Mouse (Mus musculus) intestine, embryonic 15.5 days (tissue): ENCODE data around the gene Col1a1. TPM values are rescaled to one million over a fixed set of nuclear protein-coding genes. Genes with fewer than 3 reads are reported as not detected.

ENCODE experiments used
- ATAC-seq: fragments of 200-750 bp; cut with Nextera tagmentation; 2 replicates; pipeline ENCODE4 v1.8.0; 2017; ENCODE audit warnings: moderate TSS enrichment, moderate library complexity
- H3K27ac ChIP-seq: fragments of 300-500 bp; sonication (generic); 2 replicates; pipeline ENCODE4 v1.5.1; 2015; ENCODE audit warnings: mild to moderate bottlenecking, inconsistent platforms
- H3K27me3 ChIP-seq: fragments of 300-500 bp; sonication (generic); replicated peaks from 2 replicates; pipeline ENCODE4 v1.6.1; 2015; ENCODE audit warnings: inconsistent platforms
- H3K36me3 ChIP-seq: fragments of 300-500 bp; sonication (generic); 2 replicates; pipeline ENCODE4 v1.6.1; 2015; ENCODE audit warnings: inconsistent platforms
- H3K4me1 ChIP-seq: fragments of 300-500 bp; sonication (generic); replicated peaks from 2 replicates; pipeline ENCODE4 v1.6.1; 2015; ENCODE audit warnings: inconsistent platforms
- H3K4me2 ChIP-seq: fragments of 300-500 bp; sonication (generic); replicated peaks from 2 replicates; pipeline ENCODE4 v1.6.1; 2015; ENCODE audit warnings: mild to moderate bottlenecking, inconsistent platforms
- H3K4me3 ChIP-seq: fragments of 300-500 bp; sonication (generic); replicated peaks from 2 replicates; pipeline ENCODE4 v1.5.1; 2015; ENCODE audit warnings: inconsistent platforms
- H3K9ac ChIP-seq: fragments of 300-500 bp; sonication (generic); 2 replicates; pipeline ENCODE4 v1.6.1; 2015; ENCODE audit warnings: inconsistent platforms
- H3K9me3 ChIP-seq: fragments of 300-500 bp; sonication (generic); 2 replicates; pipeline ENCODE4 v1.6.1; 2016; ENCODE audit warnings: inconsistent platforms
- WGBS: fragments of 180-500 bp; shearing (Covaris S2); methylation state at CpG from one replicate; pipeline ENCODE4 v1.1.7; 2015; 5-methylcytosine and 5-hydroxymethylcytosine counted together
- polyA plus RNA-seq: library from polyadenylated mRNA; unstranded; fragments of >200 nt; fragmentation: Nextera tagmentation; extraction: Ambion mirVana; gene quantifications from 2 replicates; pipeline ENCODE4 v1.2.1, GENCODE M21; 2015

The Col1a1 gene
- polyA plus RNA-seq, 1 experiment from 2014 or later = 1,087 TPM

DNA sequence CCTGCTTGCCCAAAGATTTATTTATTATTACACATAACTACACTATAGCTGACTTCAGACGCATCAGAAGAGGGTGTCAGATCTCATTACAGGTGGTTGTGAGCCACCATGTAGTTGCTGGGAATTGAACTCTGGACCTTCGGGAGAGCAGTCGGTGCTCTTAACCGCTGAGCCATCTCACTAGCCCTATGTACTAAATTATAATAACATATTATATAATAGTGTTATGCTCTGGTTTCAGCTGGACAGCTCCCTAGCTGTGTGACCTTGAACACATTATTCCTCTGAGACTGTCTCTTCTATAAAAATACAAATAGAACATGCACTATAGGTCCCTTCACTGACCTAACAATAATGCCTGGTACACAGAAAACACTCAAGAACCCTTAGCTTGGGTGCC lies 11.0 kb upstream of the Col1a1 start:
- WGBS = 91% methylated on average over 4 of the region's 4 CpGs
- Histone ChIP-seq H3K4me2 (no peak overlapping the region), H3K36me3 (no peaks in the 10 kb centered on the region), H3K27me3 (no peaks in the 10 kb centered on the region), H3K9ac (no peak overlapping the region), H3K4me1 (peaks cover 30% of the 10 kb centered on the region), H3K27ac (no peak overlapping the region), H3K9me3 (no peaks in the 10 kb centered on the region), H3K4me3 (no peak overlapping the region)
- ATAC-seq = no peak

DNA sequence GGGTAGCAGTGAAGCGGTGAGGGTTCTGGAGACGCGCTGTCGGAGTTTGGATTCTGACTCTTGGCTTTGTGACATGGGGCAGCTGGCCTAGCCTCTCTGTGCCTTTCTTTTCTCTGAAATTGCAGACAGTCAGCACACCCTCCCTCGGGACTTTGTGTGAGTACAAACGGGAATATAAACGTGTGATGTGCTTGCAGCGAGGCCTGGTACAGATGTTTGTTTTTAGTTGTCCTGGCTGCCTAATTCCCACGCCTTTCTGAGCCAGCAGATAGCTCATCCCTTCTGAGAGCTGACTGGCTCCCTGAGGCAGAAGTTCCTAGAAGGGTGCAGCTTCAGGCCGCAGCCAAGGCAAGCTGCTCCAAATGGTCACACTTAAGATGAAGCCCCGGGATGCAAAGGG lies 9.6 kb upstream of the Col1a1 start:
- Histone ChIP-seq H3K27ac (peak overlapping the region; percentile 54; the same call in 1 of the 2 replicates), H3K9ac (no peak overlapping the region), H3K4me1 (peaks cover 34% of the 10 kb centered on the region), H3K36me3 (no peaks in the 10 kb centered on the region), H3K4me3 (no peak overlapping the region), H3K27me3 (no peaks in the 10 kb centered on the region), H3K4me2 (no peak overlapping the region), H3K9me3 (no peaks in the 10 kb centered on the region)
- 41% methylated on average over 11 of the region's 11 CpGs for WGBS
- no peak for ATAC-seq

DNA sequence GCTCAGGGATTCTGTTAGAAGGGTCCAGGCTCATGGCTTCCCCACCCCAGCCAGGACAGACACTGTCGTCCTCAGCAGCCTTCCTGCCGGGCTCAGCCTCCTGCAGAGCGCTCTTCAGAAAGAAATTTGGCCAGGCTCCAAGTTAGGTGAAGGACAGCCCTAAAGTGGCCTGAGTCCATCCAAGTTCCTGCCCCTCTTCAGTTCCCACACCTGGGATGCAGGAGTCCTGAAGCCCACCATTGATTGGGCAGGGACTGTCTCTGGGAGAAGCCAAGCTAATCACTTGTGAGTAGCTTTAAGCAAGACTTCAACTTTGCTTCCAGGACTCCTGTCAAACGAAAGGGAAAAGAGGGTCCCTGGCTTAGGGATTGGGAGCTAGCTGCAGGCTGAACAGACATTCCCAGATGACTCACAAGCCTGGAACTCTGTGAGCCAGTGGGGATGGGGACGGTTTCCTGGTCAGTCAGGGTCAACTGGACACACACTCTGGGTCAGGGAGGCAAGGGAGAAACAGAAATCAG lies 8.2 kb upstream of the Col1a1 start:
- Histone ChIP-seq H3K9me3 (no peaks in the 10 kb centered on the region), H3K4me1 (peaks cover 37% of the 10 kb centered on the region), H3K4me3 (no peak overlapping the region), H3K27me3 (no peaks in the 10 kb centered on the region; the same call in 1 of the 2 replicates), H3K36me3 (no peaks in the 10 kb centered on the region), H3K9ac (peak overlapping the region; percentile 4; the same call in 1 of the 2 replicates), H3K4me2 (no peak overlapping the region; the same call in 1 of the 2 replicates), H3K27ac (peak overlapping the region; percentile 93)
- no peak for ATAC-seq
- 16% methylated on average over 5 of the region's 5 CpGs for WGBS

DNA sequence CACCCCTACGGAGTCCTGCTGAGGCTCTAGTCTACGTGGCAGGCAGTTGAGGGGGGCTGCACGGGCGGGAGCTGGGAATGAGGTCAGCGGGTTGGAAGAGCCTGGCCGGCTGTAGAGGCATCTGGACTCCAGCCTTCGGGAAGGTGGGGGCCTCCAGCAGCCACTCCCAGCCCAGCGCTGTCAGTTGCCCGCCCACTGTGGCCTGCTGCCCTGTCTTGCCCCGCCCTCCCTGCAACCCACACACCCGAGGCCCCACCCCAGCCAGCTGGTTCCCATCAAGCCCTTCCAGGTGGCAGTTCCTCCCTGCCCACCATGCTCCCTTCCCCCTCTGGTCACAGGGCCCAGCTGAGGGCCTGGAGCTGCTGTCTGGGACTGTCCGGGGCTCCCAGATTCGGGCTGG lies 7.2 kb upstream of the Col1a1 start:
- H3K4me1 ChIP-seq = peaks cover 44% of the 10 kb centered on the region
- H3K36me3 ChIP-seq = no peaks in the 10 kb centered on the region
- peak overlapping the region; percentile 93 for H3K27ac ChIP-seq
- H3K4me2 ChIP-seq = peak overlapping the region; percentile 37
- WGBS = 3% methylated on average over 13 of the region's 13 CpGs
- no peaks in the 10 kb centered on the region for H3K9me3 ChIP-seq
- H3K27me3 ChIP-seq = no peaks in the 10 kb centered on the region; the same call in 1 of the 2 replicates
- H3K9ac ChIP-seq = no peak overlapping the region
- peak; percentile 94 for ATAC-seq
- no peak overlapping the region for H3K4me3 ChIP-seq

DNA sequence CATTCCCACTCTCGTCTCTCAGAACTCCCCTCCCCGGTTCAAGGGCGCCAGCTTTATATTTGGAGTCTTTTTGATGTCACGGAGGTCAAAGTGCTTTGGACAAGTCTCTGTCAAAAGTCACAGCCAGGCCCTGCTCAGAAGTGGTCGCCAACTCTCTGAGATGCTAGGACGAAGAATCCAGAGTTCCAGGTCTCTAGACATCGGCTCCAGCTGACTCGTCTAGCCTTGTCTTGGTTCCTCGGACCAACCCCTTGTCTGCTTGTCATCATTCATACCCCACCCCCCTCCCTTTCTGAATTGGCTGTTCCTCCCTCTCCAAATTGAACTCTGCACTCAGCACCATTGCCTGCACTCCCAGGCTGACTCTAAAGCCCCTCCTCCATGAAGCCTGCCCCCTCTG lies 6.4 kb upstream of the Col1a1 start:
- Histone ChIP-seq H3K4me1 (peaks cover 52% of the 10 kb centered on the region), H3K36me3 (no peaks in the 10 kb centered on the region), H3K27me3 (no peaks in the 10 kb centered on the region; the same call in 1 of the 2 replicates), H3K27ac (peak overlapping the region; percentile 93), H3K4me2 (peak overlapping the region; percentile 37), H3K9ac (no peak overlapping the region), H3K9me3 (no peaks in the 10 kb centered on the region), H3K4me3 (no peak overlapping the region)
- whole genome bisulfite sequencing = 37% methylated on average over 9 of the region's 9 CpGs
- ATAC-seq = no peak

DNA sequence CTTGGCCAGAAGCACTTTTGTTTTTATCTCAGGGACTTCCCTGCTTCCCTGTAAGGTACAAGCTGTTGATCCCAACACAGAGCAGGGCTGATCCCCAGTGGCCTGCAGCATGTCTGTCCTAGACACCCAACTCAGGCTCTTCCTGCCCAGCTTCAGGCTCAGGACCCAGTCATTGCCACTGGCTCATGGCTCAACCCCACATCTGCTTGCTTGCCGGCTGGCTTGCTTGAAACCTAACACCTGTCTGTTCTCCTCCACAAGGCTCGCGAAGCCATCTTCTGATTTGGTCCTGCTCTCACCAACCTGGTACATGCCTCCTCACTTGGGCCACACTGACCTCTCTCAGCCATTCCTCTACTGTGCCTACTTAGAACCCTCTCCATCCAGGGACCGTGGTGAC lies 5.9 kb upstream of the Col1a1 start:
- Histone ChIP-seq H3K4me3 (no peak overlapping the region), H3K9ac (no peak overlapping the region), H3K9me3 (no peaks in the 10 kb centered on the region), H3K27me3 (no peaks in the 10 kb centered on the region; the same call in 1 of the 2 replicates), H3K27ac (peak overlapping the region; percentile 93), H3K4me2 (no peak overlapping the region), H3K4me1 (peaks cover 57% of the 10 kb centered on the region), H3K36me3 (no peaks in the 10 kb centered on the region)
- 47% methylated on average over 4 of the region's 4 CpGs for WGBS
- no peak for ATAC-seq

DNA sequence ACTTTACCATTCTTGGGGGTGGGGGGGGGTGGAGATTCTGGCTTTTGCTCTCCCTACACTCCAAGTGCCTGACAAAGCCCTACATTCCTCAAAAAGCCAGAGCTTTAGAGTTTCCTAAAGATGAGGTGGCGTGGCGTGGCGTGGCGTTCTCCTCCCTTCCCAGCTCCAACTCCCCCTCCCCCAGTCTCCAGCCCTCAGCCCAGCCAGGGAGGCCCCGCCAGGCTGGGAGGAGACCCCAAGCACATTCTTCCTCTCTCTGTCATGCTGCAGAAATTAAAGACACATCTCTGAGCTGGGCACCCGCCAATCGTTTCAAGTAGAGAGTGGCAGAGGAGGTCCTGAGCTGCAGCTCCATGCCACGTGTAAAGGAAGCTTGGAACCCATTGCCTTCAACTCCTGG lies 2.4 kb upstream of the Col1a1 start:
- no peaks in the 10 kb centered on the region for H3K36me3 ChIP-seq
- no peak overlapping the region for H3K4me3 ChIP-seq
- 25% methylated on average over 8 of the region's 8 CpGs for WGBS
- H3K4me2 ChIP-seq = peak overlapping the region; percentile 74
- peaks cover 55% of the 10 kb centered on the region for H3K4me1 ChIP-seq
- peaks cover 3% of the 10 kb centered on the region; the same call in 1 of the 2 replicates for H3K27me3 ChIP-seq
- H3K9me3 ChIP-seq = no peaks in the 10 kb centered on the region
- H3K27ac ChIP-seq = peak overlapping the region; percentile 90
- ATAC-seq = 0 out of 2 replicates have a peak, but pooled peaks have one; percentile 12
- H3K9ac ChIP-seq = peak overlapping the region; percentile 5; the same call in 1 of the 2 replicates

DNA sequence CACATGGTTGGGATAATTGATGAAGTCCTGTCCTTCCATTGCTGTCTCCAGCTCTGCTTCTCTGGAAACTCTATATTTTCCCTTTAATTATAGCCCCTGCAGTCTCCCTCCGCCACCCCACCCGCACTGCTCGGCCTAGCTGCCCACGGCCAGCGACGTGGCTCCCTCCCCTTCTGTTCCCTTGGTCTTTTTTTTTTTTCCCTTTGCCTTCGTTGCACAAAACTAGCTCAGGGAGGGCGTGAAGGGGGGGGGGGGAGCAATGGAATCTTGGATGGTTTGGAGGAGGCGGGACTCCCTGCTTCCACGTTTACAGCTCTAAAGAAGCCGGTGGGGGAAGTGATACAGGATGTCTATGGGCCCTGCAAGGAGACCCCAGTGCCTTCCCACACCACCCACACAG lies 1.5 kb upstream of the Col1a1 start:
- no peak for ATAC-seq
- no peak overlapping the region for H3K4me3 ChIP-seq
- peak overlapping the region; percentile 90 for H3K27ac ChIP-seq
- H3K4me2 ChIP-seq = peak overlapping the region; percentile 74
- H3K27me3 ChIP-seq = peaks cover 3% of the 10 kb centered on the region; the same call in 1 of the 2 replicates
- H3K9ac ChIP-seq = no peak overlapping the region; the same call in 1 of the 2 replicates
- 28% methylated on average over 11 of the region's 11 CpGs for WGBS
- H3K36me3 ChIP-seq = no peaks in the 10 kb centered on the region
- H3K4me1 ChIP-seq = peaks cover 51% of the 10 kb centered on the region
- H3K9me3 ChIP-seq = no peaks in the 10 kb centered on the region

DNA sequence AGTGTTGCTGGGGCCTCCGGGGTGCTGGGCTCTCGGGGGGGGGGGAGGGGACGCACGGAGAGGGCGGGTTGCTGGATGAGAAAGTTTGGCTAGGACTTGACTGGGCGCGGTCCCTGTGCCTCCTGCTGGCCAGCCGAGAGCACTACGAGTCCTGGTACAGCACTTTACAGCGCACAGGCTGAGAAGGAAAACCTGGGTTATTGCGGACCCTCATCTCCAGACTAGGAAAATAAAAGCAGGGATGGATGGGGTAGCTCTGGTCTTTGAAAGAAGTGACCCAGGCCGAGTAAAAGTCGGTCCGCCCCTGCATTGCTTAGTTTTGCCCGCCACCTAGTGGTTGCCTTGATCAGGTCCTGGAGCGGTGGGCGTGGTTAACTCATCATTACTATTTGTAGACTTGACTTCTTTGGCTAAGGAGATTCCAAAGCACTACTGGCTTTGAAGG lies 849 bp downstream of the Col1a1 start:
- Histone ChIP-seq H3K9me3 (no peaks in the 10 kb centered on the region), H3K36me3 (peaks cover 3% of the 10 kb centered on the region; the same call in 1 of the 2 replicates), H3K4me1 (peaks cover 44% of the 10 kb centered on the region), H3K27me3 (peaks cover 3% of the 10 kb centered on the region; the same call in 1 of the 2 replicates), H3K4me3 (peak overlapping the region; percentile 52), H3K9ac (peak overlapping the region; percentile 78), H3K4me2 (peak overlapping the region; percentile 74), H3K27ac (peak overlapping the region; percentile 90)
- peak; percentile 78 for ATAC-seq
- WGBS = 0% methylated on average over 17 of the region's 17 CpGs

DNA sequence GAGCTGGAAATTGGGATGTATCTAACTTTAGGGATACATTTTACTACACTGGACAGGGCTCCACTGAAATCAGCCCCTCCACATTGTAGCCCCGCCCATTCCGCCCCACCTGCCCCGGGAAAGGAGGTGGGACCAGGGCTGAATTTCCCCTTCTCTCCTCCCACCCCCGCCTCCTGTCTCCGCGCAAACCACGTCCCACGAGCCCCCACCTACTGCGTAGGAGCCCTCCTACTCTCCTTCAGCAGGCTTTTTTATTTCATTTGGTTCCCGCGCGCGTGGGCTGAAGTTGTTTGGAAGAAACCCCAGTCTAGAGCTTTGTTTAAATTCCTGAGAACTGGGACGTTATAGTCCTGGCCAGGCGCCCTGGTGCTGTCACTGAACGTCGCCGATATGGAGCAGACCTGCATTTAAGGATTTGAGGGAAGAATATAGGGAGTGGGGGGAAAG lies 1.3 kb downstream of the Col1a1 start:
- Histone ChIP-seq H3K4me3 (peak overlapping the region; percentile 52), H3K27ac (peak overlapping the region; percentile 90), H3K36me3 (peaks cover 3% of the 10 kb centered on the region; the same call in 1 of the 2 replicates), H3K27me3 (peaks cover 3% of the 10 kb centered on the region; the same call in 1 of the 2 replicates), H3K9me3 (no peaks in the 10 kb centered on the region), H3K4me1 (peaks cover 45% of the 10 kb centered on the region), H3K9ac (peak overlapping the region; percentile 37), H3K4me2 (peak overlapping the region; percentile 74)
- ATAC-seq = peak; percentile 72
- WGBS = 2% methylated on average over 18 of the region's 18 CpGs

DNA sequence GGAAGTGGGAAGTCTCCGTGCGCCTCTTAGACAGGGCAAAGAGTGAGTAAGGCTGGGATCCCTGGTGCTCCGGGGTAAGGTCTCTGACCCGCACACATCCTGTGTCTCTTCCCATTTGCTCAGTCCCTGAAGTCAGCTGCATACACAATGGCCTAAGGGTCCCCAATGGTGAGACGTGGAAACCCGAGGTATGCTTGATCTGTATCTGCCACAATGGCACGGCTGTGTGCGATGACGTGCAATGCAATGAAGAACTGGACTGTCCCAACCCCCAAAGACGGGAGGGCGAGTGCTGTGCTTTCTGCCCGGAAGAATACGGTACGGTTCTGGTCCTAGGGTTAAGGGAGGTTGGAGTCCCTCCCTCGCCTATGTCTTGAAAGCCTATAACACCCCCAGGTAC lies 1.8 kb downstream of the Col1a1 start:
- Histone ChIP-seq H3K9me3 (no peaks in the 10 kb centered on the region), H3K4me2 (peak overlapping the region; percentile 74), H3K36me3 (peaks cover 3% of the 10 kb centered on the region; the same call in 1 of the 2 replicates), H3K27ac (peak overlapping the region; percentile 90), H3K9ac (peak overlapping the region; percentile 37), H3K4me1 (peaks cover 45% of the 10 kb centered on the region), H3K27me3 (peaks cover 3% of the 10 kb centered on the region; the same call in 1 of the 2 replicates), H3K4me3 (peak overlapping the region; percentile 52)
- 3% methylated on average over 15 of the region's 15 CpGs for WGBS
- ATAC-seq = no peak; the same call in 1 of the 2 replicates

DNA sequence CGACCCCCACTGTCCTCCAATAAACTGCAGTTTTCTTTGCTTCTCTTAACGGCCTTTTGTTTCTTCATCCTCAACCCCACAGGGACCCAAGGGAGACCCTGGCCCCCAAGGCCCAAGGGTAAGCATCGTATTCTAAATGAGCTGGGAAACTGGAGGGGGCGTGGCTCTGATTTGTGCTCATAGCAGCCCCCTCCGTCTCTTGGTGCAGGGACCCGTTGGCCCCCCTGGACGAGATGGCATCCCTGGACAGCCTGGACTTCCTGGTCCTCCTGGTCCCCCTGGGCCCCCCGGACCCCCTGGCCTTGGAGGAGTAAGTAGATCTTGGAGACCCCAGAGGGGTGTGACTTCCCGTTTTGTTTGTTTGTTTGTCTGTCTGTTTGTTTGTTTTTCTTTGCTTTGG lies 2.3 kb downstream of the Col1a1 start:
- WGBS = 21% methylated on average over 9 of the region's 9 CpGs
- Histone ChIP-seq H3K9me3 (no peaks in the 10 kb centered on the region), H3K27me3 (peaks cover 3% of the 10 kb centered on the region; the same call in 1 of the 2 replicates), H3K27ac (peak overlapping the region; percentile 29; the same call in 1 of the 2 replicates), H3K4me1 (peaks cover 40% of the 10 kb centered on the region), H3K36me3 (peaks cover 3% of the 10 kb centered on the region; the same call in 1 of the 2 replicates), H3K4me3 (peak overlapping the region; percentile 52), H3K4me2 (peak overlapping the region; percentile 74), H3K9ac (peak overlapping the region; percentile 37)
- ATAC-seq = no peak
